Mouse (Mus musculus) embryo, embryonic 11.5 days (tissue): ENCODE data around the gene Plekhd1.
A peak's percentile ranks its signal among the peaks of the same experiment; 100 is the strongest.

Experiments used
- DNase-seq: peaks from one replicate; pipeline ENCODE4 v3.0.0-alpha.2; 2012; ENCODE audit warnings: low read depth, low spot score

The Plekhd1 gene

DNA sequence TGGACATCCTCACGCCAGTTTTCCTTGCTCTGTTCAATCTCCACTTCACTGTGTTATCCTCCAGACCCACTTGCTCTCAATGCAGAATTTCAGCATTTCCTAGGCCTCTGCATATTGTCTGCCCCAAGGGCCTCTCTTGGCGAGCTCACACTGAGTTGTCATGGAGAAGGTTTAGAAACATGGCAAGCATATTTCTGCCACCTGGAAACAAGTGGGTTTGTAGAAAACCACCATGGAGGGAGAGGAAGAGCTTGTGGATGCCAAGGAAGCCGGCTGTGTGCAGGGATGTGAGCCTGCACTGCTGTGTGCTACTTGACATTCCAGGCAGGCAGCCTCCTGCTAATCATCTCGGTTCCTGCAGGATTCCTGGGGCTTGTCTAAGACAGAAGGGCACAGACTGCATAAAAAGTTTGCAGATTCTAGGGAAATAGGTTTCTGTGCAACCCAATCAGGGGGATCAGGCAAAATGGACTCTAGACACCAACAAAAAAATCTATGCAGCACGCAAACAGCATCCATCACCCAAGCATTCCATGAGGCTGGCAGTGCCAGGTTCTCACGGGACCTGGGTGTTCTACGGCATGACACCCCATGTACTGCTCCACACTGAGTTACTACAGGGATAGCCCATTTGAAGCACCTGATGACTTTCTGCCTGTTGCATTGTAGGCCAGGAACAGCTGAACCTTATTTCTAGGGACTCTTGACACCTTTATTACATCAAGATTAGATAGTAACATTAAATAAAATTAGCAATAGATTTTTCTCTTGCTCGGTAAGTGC lies 53.8 kb downstream of the Plekhd1 start:
- no peak for DNase-seq

DNA sequence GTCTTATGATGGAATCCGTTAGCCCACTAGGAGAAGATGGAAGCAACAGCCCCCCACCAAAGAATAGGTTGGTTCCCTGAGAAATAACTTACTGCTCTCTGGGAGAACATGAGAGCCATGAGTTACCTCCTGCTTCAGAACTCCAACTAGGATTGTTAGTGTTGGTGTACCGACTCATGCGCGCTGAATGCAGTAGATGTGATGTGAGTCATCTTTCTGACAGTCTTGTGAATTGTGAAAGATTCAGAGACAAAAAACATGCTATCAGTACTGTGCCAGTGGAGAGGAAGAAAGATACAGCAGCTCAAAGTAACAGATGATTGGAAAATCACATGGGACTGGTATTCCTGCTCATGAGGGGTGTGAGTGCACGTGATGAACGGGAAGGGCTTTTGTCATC lies 59.2 kb downstream of the Plekhd1 start:
- no peak for DNase-seq

DNA sequence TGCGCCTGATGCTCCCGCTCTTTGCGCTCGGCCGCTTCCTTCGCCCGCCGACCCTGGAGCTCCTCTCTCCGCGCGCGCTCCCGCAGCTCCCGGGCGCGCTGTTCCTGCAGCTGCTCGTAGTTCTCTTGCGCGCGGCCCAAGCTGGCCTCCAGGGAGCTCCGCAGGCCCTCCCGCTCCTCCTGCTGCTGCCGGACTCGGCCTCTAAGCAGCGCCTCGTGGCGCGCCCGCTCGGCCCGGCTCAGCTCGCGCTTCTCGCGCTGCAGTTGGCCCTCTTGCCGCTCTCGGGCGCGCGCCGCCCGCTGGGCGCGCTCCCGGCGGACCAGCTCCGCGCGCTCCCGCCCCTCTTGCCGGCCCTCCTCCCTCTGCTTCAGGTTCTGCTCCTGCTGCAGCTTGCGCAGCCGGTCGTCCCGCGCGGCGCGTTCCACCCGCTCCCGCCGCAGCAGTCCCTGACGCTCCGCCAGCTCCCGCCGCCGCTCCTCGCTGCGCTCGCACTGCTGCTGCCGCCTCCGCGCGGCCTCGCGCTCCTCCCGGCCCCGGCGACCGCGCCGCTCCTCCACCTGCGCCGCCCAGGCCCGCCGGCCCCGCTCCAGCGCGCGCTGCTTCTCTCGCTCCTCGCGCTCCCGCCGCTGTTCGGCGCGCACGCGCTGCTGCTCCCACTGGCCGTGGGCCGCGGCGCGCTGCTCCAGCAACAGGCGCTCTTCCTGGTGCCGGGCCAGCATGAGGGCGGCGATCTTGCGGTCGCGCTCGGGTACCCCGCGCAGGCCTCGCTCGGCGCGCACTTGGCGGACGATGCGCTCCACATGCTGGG lies 65.6 kb downstream of the Plekhd1 start:
- DNase-seq, result peak; percentile 68

DNA sequence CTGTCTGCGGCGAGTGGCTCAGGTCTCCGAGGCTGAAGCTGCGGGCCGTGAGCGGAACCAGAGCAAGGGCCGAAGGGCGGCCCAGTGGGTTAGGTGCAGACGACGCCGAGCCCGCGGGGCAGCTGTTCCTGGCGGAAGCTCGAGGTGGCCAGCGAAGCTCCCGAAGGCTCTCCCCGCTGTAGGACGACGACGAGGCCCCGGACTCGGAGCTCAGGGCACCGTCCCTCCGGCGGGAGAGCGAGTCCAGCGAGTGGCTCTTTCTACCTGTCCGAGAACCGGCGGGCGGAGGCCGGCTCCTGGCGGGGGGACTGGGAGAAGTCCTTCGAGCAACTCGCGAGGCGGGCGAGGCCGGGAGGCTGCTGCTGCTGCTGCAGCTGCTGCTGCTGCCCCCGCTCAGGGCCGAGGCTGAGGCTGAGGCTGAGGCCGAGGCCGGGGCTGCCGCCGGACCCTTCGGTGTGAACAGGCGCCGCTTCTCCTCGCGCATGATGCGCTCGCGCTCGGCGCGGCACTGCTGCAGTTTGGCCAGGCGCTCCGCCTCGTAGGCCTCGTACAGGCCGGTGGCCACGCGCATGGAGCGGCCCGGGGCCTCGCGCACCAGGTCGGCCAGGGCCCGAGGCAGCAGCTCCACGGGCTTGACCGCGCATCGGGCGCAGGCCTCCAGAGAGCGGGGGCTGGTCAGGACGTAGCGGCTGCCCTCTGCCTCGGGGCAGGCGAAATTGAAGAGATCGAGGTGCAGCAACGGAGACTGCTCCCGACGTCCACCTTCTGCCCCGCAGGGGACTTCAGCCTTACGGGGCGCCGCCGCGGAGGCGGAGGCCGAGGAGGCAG lies 66.4 kb downstream of the Plekhd1 start:
- no peak for DNase-seq

DNA sequence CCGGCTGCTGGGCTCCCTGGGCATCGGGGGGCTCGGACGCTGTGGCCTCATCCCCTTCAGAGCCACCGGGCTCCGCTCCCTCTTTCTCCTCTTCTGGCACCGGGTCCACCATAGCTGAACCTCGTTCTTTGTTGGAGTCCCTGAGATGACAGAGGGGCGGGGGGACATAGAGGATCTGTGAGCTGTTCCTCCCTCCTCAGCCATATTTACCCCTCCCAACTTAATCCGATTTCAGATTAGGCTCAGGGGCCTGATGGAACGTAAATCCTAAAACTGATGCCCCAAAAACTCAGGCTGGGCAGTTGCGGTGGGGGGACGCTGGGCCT lies 67.0 kb downstream of the Plekhd1 start:
- DNase-seq, result no peak

DNA sequence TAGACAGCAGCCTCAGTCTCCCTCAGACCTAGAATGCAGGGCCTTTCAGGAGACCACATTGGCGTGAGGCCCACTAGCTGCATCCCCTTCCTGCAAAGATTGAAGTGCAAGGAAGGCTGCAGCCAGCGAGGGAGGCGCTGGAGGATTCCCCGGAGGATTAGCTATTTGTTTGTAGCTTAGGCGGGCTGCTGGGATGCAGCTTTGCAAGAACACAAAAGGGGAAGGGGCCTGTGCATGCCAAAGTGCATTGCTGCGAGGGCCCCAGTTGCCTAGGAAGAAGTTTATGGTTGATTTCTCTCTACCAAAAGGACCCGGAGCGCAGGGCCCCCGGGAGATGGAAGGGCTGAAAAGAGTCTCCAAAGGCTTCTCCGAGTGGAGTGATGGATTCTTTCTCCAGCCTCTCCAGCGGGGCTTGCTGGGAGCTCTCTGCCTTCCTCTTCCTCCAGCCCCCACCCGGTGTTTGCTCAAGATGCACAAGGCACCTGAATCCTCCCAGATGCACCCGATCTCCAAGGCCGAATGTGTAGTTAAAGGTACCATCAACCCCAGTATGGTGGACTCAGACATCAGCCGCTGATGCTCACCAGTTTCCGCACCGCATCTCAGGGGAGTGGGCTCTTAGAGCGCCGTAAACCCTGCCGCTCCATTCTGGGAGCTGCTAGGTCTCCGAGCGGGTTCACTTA lies 67.5 kb downstream of the Plekhd1 start:
- DNase-seq, result no peak

DNA sequence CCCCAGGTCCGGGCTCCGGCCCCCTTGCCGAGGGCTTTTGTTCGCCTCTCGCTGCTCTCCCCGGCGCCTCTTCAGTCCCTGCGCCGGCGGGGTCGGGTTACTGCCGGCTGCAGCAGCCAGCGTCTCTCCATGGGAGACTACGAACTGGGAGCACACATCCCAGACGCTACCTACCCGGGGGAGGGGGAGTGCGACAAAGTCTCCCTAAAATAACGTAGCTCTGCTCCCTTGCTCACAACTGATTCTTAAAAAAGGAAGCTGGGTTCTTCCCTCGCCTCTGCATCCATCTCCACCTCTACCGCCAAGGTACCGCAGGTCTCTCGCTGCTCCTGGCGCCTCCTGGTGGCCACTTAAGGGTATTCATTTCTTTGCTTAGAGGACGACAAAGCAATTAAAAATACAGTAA lies 68.0 kb downstream of the Plekhd1 start, which contains the start of gene Ccdc177:
Ccdc177 (minus strand) TSS at position 292 of the 406 bp plus-strand sequence.
- peak; percentile 73 for DNase-seq

DNA sequence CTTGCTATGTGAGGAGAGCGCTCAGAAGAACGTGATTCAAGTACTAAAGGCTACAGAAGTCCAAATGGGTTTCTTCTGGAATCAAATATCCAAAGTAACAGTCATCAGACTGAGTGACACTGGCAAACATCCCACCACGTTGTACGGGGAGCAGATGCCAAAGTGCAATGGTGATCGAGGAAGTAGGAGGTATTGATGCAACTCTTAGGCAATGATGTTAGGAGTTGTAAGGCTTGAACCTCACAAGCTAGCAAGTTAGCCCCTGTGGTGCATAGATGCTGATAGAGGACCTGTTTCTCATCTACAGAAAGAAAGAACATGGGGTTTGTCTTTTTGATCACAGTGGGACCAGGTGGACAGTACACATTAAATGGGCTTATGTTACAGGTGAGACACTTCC lies 70.6 kb downstream of the Plekhd1 start:
- no peak for DNase-seq

DNA sequence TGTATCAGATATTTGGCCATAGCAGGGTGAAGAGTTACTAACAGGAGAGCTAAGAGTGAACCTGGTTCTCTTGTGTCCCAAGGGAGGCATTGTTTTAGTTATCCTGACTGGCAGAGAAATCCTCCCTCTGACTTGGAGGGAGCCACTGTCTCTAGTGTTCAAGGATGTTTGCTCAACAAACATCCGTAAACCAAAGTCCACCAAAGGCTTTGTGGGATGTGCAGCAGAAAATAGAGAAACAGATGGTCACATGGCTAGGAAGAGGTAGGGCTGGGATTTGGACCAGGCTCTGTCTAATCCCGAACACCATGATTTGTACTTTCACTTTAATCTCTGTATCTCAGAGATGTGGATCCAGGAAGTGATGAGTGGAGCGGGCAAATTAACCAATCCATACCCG lies 71.7 kb downstream of the Plekhd1 start:
- DNase-seq, result no peak

DNA sequence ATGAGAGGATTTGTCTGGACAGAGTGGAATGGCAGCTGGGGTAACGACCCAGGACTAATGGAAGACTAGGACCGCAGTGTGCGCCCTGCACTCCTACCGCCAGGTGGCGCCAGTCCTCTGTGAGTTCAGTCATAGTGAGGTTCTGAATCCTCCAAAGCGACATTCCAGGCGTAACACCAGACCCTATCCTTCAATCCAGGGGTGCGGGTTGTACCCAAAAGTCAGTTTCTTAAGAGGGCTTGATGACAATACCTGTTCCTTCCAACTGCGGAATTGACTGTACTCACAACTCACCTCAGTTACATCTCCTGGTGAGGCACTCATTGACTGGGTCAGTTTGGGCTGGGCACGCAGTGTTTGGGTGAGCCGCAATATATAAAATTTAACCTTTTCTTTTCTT lies 77.3 kb downstream of the Plekhd1 start:
- DNase-seq, result peak; percentile 79
